Mouse (Mus musculus) intestine, embryonic 15.5 days (tissue): ENCODE results near the gene Nlk. TPM values are rescaled to one million over a fixed set of nuclear protein-coding genes. Genes with fewer than 3 reads are reported as not detected.
"Not testable (repeated sequence)": the region's sequence is repeated elsewhere in the genome, so short reads cannot be mapped to it uniquely, and the experiment has no call there.

Experiments
- ATAC-seq: fragments of 200-750 bp; cut with Nextera tagmentation; 2 replicates; pipeline ENCODE4 v1.8.0; 2017; ENCODE audit warnings: moderate TSS enrichment, moderate library complexity
- H3K27ac ChIP-seq: fragments of 300-500 bp; sonication (generic); 2 replicates; pipeline ENCODE4 v1.5.1; 2015; ENCODE audit warnings: mild to moderate bottlenecking, inconsistent platforms
- H3K27me3 ChIP-seq: fragments of 300-500 bp; sonication (generic); replicated peaks from 2 replicates; pipeline ENCODE4 v1.6.1; 2015; ENCODE audit warnings: inconsistent platforms
- H3K36me3 ChIP-seq: fragments of 300-500 bp; sonication (generic); 2 replicates; pipeline ENCODE4 v1.6.1; 2015; ENCODE audit warnings: inconsistent platforms
- H3K4me1 ChIP-seq: fragments of 300-500 bp; sonication (generic); replicated peaks from 2 replicates; pipeline ENCODE4 v1.6.1; 2015; ENCODE audit warnings: inconsistent platforms
- H3K4me2 ChIP-seq: fragments of 300-500 bp; sonication (generic); replicated peaks from 2 replicates; pipeline ENCODE4 v1.6.1; 2015; ENCODE audit warnings: mild to moderate bottlenecking, inconsistent platforms
- H3K4me3 ChIP-seq: fragments of 300-500 bp; sonication (generic); replicated peaks from 2 replicates; pipeline ENCODE4 v1.5.1; 2015; ENCODE audit warnings: inconsistent platforms
- H3K9ac ChIP-seq: fragments of 300-500 bp; sonication (generic); 2 replicates; pipeline ENCODE4 v1.6.1; 2015; ENCODE audit warnings: inconsistent platforms
- H3K9me3 ChIP-seq: fragments of 300-500 bp; sonication (generic); 2 replicates; pipeline ENCODE4 v1.6.1; 2016; ENCODE audit warnings: inconsistent platforms
- WGBS: fragments of 180-500 bp; shearing (Covaris S2); methylation state at CpG from one replicate; pipeline ENCODE4 v1.1.7; 2015; 5-methylcytosine and 5-hydroxymethylcytosine counted together
- polyA plus RNA-seq: library from polyadenylated mRNA; unstranded; fragments of >200 nt; fragmentation: Nextera tagmentation; extraction: Ambion mirVana; gene quantifications from 2 replicates; pipeline ENCODE4 v1.2.1, GENCODE M21; 2015

Gene Nlk
- polyA plus RNA-seq, 1 experiment from 2014 or later: 10.3 TPM

GRCm38 (mm10) chr11:78678761-78679160, 18.4 kb downstream of the Nlk start:
- no peak for ATAC-seq
- Histone ChIP-seq H3K36me3 (no peaks in the 10 kb centered on the region), H3K4me3 (no peak overlapping the region), H3K4me1 (no peaks in the 10 kb centered on the region), H3K27me3 (no peaks in the 10 kb centered on the region), H3K27ac (no peak overlapping the region), H3K9me3 (no peaks in the 10 kb centered on the region), H3K4me2 (no peak overlapping the region), H3K9ac (no peak overlapping the region)
- 63% methylated on average over 2 of the region's 2 CpGs for WGBS

DNA sequence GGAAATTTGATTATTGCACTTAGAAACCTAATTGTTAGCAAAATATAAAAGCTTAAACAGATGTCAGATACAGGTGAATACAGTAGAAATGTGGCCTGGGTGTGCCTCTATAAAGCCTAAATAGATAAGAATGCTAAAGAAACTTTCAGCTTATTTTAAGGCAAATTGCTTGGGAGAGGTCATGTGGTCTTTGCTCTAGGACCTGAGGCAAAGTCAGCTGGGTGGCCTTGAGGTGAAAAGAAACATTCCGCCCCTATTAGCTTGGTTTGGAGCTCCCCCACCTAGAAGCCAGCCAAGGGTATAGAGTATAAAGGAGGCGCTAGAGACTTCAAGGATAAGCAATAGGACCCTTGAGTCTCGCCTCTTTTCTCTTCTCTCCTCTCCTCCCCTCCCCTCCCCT, 28.5 kb downstream of the Nlk start:
- Histone ChIP-seq H3K36me3 (no peaks in the 10 kb centered on the region), H3K9me3 (no peaks in the 10 kb centered on the region), H3K4me1 (no peaks in the 10 kb centered on the region; the same call in 1 of the 2 replicates), H3K4me2 (no peak overlapping the region), H3K27me3 (no peaks in the 10 kb centered on the region), H3K9ac (no peak overlapping the region), H3K27ac (no peak overlapping the region), H3K4me3 (no peak overlapping the region)
- 48% methylated on average over 3 of the region's 3 CpGs for WGBS
- ATAC-seq: no peak

DNA sequence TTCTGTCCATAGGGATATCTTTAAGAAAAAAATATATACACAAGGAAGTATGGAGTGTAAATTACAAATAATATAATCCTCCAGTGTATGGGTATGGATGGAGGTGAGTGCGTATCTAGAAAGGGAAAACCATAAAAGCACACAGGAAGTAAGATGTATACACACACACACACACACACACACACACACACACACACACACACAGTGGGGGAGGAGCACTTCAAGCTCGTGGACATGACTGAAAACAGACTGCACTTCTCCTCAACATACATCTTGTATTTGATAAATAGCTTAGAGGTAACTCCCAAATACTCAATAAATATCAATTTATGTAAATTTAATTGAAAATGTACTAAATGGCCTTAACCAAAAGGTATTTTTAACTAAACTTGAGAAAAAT, 32.3 kb downstream of the Nlk start:
- no peak for ATAC-seq
- Histone ChIP-seq H3K36me3 (no peaks in the 10 kb centered on the region), H3K4me2 (no peak overlapping the region), H3K27ac (no peak overlapping the region), H3K9me3 (no peaks in the 10 kb centered on the region), H3K27me3 (no peaks in the 10 kb centered on the region), H3K4me1 (no peaks in the 10 kb centered on the region; the same call in 1 of the 2 replicates), H3K9ac (no peak overlapping the region), H3K4me3 (no peak overlapping the region)
- 50% methylated on average over 2 of the region's 2 CpGs for WGBS

DNA sequence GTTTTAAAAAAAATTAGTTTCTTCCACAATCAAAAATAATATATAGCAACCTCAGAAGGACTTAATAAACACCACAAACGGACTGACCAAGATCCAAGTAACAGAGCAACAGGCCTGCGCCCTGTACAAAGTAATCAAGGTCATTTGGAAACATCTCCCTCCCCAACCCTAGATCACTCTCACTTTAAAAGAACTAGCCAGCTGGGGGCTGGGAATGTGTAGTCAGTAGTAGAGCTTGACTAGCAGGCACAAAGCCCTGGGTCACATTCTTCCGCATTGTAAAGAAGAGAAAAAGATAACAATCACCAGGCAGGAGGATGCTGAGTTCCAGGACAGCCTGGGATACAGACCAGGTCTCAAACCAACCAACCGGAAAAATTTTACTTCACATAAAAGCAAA, 33.3 kb downstream of the Nlk start:
- H3K4me2 ChIP-seq: no peak overlapping the region
- no peaks in the 10 kb centered on the region; the same call in 1 of the 2 replicates for H3K4me1 ChIP-seq
- no peak overlapping the region for H3K9ac ChIP-seq
- ATAC-seq: no peak
- H3K4me3 ChIP-seq: no peak overlapping the region
- H3K27me3 ChIP-seq: no peaks in the 10 kb centered on the region
- H3K27ac ChIP-seq: no peak overlapping the region
- 53% methylated on average over 4 of the region's 4 CpGs for WGBS
- H3K9me3 ChIP-seq: no peaks in the 10 kb centered on the region
- H3K36me3 ChIP-seq: no peaks in the 10 kb centered on the region

DNA sequence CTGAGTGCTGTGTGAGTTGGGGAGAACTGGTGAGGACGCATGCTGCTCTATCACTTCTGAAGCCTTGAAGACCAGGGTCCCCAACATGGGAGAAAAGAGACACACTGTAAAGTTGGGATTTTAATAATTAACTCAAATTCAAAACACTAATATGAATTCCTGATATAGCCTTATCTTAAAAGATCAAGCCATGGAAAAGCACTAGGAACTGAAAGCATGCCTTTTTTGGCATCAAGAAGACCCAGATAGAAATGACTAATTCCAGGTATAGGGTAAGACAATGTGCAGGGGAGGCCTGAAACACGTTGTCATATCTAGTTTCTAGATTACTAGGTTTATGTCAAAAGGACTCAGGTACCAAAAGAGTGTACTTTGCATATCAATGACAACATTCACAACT, 48.0 kb downstream of the Nlk start:
- H3K27me3 ChIP-seq: no peaks in the 10 kb centered on the region
- H3K36me3 ChIP-seq: no peaks in the 10 kb centered on the region
- no peak overlapping the region for H3K27ac ChIP-seq
- no peak overlapping the region for H3K4me3 ChIP-seq
- no peaks in the 10 kb centered on the region for H3K9me3 ChIP-seq
- H3K9ac ChIP-seq: no peak overlapping the region
- H3K4me1 ChIP-seq: no peaks in the 10 kb centered on the region
- no peak for ATAC-seq
- H3K4me2 ChIP-seq: no peak overlapping the region
- whole genome bisulfite sequencing: 77% methylated on average over 2 of the region's 2 CpGs

DNA sequence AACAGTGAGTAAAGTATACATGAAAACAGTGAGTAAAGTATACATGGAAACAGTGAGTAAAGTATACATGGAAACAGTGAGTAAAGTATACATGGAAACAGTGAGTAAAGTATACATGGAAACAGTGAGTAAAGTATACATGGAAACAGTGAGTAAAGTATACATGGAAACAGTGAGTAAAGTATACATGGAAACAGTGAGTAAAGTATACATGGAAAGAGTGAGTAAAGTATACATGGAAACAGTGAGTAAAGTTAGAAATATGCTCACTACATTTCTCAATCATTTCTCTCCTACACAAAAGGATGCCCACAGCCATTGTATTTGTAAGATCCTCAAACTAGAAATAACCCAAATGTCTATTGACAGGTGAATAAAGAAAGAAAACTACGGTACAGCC, 48.8 kb downstream of the Nlk start:
- H3K27me3 ChIP-seq, H3K9ac ChIP-seq, H3K27ac ChIP-seq, H3K4me3 ChIP-seq, ATAC-seq, H3K4me1 ChIP-seq, H3K36me3 ChIP-seq, H3K9me3 ChIP-seq, H3K4me2 ChIP-seq: not testable (repeated sequence)
- WGBS: 66% methylated on average over 1 of the region's 1 CpGs

DNA sequence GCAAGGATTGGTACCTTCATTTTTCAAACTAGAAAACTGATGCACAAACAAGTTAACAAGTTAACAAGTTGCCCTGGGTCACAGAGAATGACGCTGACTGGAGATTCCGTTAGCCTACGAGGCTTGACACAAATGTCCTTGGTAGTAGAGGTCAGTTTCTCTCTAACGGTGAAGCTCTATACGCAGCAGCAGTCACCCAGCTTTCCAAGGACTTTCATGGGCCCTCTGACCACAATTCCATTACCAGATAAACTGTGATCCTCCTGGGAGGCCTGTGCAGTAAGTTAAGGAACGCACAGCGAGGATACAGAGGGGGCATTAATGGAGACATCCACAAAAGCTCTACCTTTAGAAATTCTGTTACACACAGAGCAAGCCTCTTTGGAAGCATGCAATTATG, 53.4 kb downstream of the Nlk start:
- Histone ChIP-seq H3K27me3 (no peaks in the 10 kb centered on the region), H3K27ac (no peak overlapping the region), H3K9me3 (no peaks in the 10 kb centered on the region), H3K36me3 (no peaks in the 10 kb centered on the region), H3K4me1 (no peaks in the 10 kb centered on the region), H3K4me2 (no peak overlapping the region), H3K9ac (no peak overlapping the region), H3K4me3 (no peak overlapping the region)
- WGBS: 85% methylated on average over 7 of the region's 7 CpGs
- ATAC-seq: no peak

- Histone ChIP-seq H3K27me3 (no peaks in the 10 kb centered on the region), H3K36me3 (no peaks in the 10 kb centered on the region), H3K4me1 (no peaks in the 10 kb centered on the region), H3K4me2 (no peak overlapping the region), H3K9me3 (no peaks in the 10 kb centered on the region), H3K27ac (no peak overlapping the region), H3K4me3 (no peak overlapping the region), H3K9ac (no peak overlapping the region)
- no peak for ATAC-seq
- 62% methylated on average over 3 of the region's 3 CpGs for WGBS
Observed at GRCm38 (mm10) chr11:78642151-78642550, 55.0 kb downstream of the Nlk start.

DNA sequence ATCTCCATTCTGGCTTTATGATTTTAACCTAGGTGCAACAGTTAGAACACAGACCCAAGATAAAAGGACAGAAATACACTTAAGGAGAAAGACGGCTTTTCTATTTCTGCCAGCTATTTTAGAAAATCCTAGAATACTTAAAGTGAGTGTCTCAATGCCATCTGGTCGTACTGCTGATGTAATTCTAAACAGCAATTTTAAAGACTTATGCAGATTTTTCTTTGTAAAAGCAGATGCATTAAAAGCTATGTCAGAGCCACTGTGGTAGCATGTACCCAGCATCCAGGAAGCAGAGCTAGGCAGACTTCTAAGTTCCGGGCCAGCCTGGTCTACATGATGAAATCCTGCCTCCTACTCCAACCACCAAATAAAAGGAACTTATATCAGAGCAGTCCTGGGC, 56.1 kb downstream of the Nlk start:
- Histone ChIP-seq H3K27me3 (no peaks in the 10 kb centered on the region), H3K4me2 (no peak overlapping the region), H3K9ac (no peak overlapping the region), H3K4me3 (no peak overlapping the region), H3K4me1 (no peaks in the 10 kb centered on the region), H3K27ac (no peak overlapping the region), H3K9me3 (no peaks in the 10 kb centered on the region), H3K36me3 (no peaks in the 10 kb centered on the region)
- ATAC-seq: no peak
- 89% methylated on average over 3 of the region's 3 CpGs for WGBS

- no peaks in the 10 kb centered on the region for H3K4me1 ChIP-seq
- H3K9ac ChIP-seq: no peak overlapping the region
- H3K9me3 ChIP-seq: no peaks in the 10 kb centered on the region
- H3K4me3 ChIP-seq: no peak overlapping the region
- no peak for ATAC-seq
- 92% methylated on average over 2 of the region's 2 CpGs for whole genome bisulfite sequencing
- H3K27me3 ChIP-seq: no peaks in the 10 kb centered on the region
- H3K36me3 ChIP-seq: no peaks in the 10 kb centered on the region
- no peak overlapping the region for H3K4me2 ChIP-seq
- H3K27ac ChIP-seq: no peak overlapping the region
Observed at GRCm38 (mm10) chr11:78632782-78633181, 64.4 kb downstream of the Nlk start.

- no peak overlapping the region for H3K27ac ChIP-seq
- ATAC-seq: no peak
- WGBS: 79% methylated on average over 3 of the region's 3 CpGs
- no peak overlapping the region for H3K4me3 ChIP-seq
- no peaks in the 10 kb centered on the region for H3K4me1 ChIP-seq
- no peak overlapping the region for H3K4me2 ChIP-seq
- H3K9me3 ChIP-seq: no peaks in the 10 kb centered on the region
- H3K9ac ChIP-seq: no peak overlapping the region
- H3K36me3 ChIP-seq: no peaks in the 10 kb centered on the region
- H3K27me3 ChIP-seq: no peaks in the 10 kb centered on the region
Observed at GRCm38 (mm10) chr11:78628871-78629270, 68.3 kb downstream of the Nlk start.

DNA sequence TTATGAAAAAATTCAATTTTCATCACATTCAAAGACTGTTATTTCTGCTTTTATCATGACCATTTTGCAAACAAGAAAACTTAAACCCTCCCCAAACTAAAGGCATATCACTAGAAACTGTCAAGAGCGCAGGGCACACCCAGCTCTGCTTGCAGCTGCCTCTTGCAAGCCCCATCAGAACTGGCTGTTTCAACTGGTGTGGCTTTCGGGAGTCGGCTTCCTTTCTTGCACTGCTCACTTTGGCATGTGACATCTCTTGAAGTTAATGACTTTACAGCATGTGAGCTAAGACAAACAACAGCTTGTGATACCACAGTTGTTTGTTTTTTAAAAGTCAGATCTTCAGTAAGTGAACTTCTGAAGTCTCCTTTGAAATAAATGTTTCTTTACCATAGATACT, 72.8 kb downstream of the Nlk start:
- no peak for ATAC-seq
- Histone ChIP-seq H3K36me3 (no peaks in the 10 kb centered on the region), H3K27me3 (no peaks in the 10 kb centered on the region), H3K4me1 (no peaks in the 10 kb centered on the region), H3K4me2 (no peak overlapping the region), H3K27ac (no peak overlapping the region), H3K9ac (no peak overlapping the region), H3K4me3 (no peak overlapping the region), H3K9me3 (no peaks in the 10 kb centered on the region)
- WGBS: 30% methylated on average over 3 of the region's 3 CpGs

DNA sequence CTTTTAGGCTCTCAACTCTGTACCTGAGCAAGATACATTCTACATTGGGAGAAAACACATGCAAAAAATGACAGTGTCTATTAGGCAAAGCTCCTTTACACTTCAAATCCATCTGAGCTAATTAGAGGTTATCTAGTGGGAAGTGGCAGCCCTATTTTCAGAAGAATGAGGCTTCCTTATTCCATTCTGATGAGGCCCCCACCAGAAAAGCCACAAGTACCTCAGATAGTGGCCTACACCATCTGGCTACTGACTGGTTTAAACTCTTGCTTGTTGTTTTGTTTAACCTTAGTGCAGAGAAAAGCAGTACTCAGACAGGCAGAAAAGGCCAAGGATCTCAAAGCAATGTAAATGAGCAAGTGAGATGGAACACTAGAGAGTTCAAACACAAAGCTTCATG, 75.2 kb downstream of the Nlk start:
- Histone ChIP-seq H3K36me3 (no peaks in the 10 kb centered on the region), H3K4me1 (no peaks in the 10 kb centered on the region), H3K9me3 (no peaks in the 10 kb centered on the region), H3K27me3 (no peaks in the 10 kb centered on the region), H3K4me3 (no peak overlapping the region), H3K9ac (no peak overlapping the region), H3K4me2 (no peak overlapping the region), H3K27ac (no peak overlapping the region)
- ATAC-seq: no peak

DNA sequence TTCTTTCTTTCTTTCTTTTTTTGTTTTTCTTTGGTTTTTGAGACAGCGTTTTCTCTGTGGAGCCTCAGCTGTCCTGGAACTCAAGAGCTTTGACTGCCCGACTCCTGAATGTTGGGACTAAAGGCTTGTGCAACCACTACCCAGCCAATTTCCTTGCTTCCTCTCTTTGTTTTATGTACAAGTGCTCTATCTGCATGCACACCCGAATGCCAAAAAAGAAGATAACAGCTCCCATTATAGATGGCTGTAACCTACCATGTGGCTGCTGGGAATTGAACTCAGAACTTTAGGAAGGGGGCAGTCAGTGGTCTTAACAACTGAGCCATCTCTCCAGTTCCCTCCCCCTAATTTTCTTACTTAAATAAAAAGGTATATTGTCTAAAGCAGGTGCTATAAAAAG, 77.0 kb downstream of the Nlk start:
- Histone ChIP-seq H3K4me2 (no peak overlapping the region), H3K36me3 (no peaks in the 10 kb centered on the region), H3K9ac (no peak overlapping the region), H3K27me3 (no peaks in the 10 kb centered on the region), H3K4me1 (no peaks in the 10 kb centered on the region), H3K27ac (no peak overlapping the region), H3K9me3 (no peaks in the 10 kb centered on the region), H3K4me3 (no peak overlapping the region)
- no peak for ATAC-seq
- WGBS: 84% methylated on average over 3 of the region's 3 CpGs
